Mouse (Mus musculus) bone marrow, adult 2 months (tissue): Measurements from ENCODE around the gene Mybph. TPM values are rescaled to one million over a fixed set of nuclear protein-coding genes. Genes with fewer than 3 reads are reported as not detected.
A peak's percentile ranks its signal among the peaks of the same experiment; 100 is the strongest.

Experiments used
- H3K27ac ChIP-seq: fragments of 200-500 bp; 2 replicates; pipeline ENCODE4 v1.5.1; 2012; ENCODE audit warnings: low read depth, mild to moderate bottlenecking, control low read depth, inconsistent platforms, low read length; ENCODE audit not compliant: control insufficient read depth, poor library complexity, insufficient read depth
- H3K4me1 ChIP-seq: fragments of 200-500 bp; 2 replicates; pipeline ENCODE4 v1.6.1; 2011; ENCODE audit warnings: low read length; ENCODE audit not compliant: control insufficient read depth, insufficient read depth
- H3K4me3 ChIP-seq: fragments of 200-500 bp; replicated peaks from 2 replicates; pipeline ENCODE3; 2011; ENCODE audit warnings: mild to moderate bottlenecking, low read depth, low read length, control low read depth; ENCODE audit not compliant: control insufficient read depth
- CTCF ChIP-seq: fragments of 200-500 bp; IDR thresholded peaks from 2 replicates; pipeline ENCODE4 v1.5.1; 2011; ENCODE audit warnings: low read length, control low read depth; ENCODE audit not compliant: control insufficient read depth, insufficient read depth
- POLR2A ChIP-seq: fragments of 200-500 bp; IDR thresholded peaks from 2 replicates; pipeline ENCODE4 v1.6.1; 2011; ENCODE audit warnings: low read depth, mild to moderate bottlenecking, control low read depth, low read length, borderline replicate concordance; ENCODE audit not compliant: control insufficient read depth
- WGBS: fragments of 180-500 bp; shearing (Covaris S2); methylation state at CpG from one replicate; pipeline ENCODE4 v1.1.7; 2018; 5-methylcytosine and 5-hydroxymethylcytosine counted together
- polyA plus RNA-seq: library from polyadenylated mRNA; stranded (reverse); fragments of >200 nt; gene quantifications from 2 replicates; pipeline ENCODE4 v1.2.4, GENCODE M21; 2011; ENCODE audit warnings: low replicate concordance; ENCODE audit not compliant: missing spikeins, insufficient read depth, insufficient read length

Gene Mybph
- polyA plus RNA-seq, 1 experiment, result not detected

GRCm38 (mm10) chr1:134198197-134198995 lies 5.1 kb downstream of the Mybph start:
- Histone ChIP-seq H3K27ac (no peak overlapping the region), H3K4me1 (peaks cover 6% of the 10 kb centered on the region), H3K4me3 (no peak overlapping the region)
- WGBS, result 84% methylated on average over 12 of the region's 12 CpGs
- TF ChIP-seq POLR2A (no peak), CTCF (no peak)

- TF ChIP-seq CTCF, result no peak
- TF ChIP-seq POLR2A, result no peak
- Histone ChIP-seq H3K27ac (no peak overlapping the region), H3K4me3 (no peak overlapping the region), H3K4me1 (peaks cover 6% of the 10 kb centered on the region)
- 63% methylated on average over 2 of the region's 2 CpGs for WGBS
Observed at GRCm38 (mm10) chr1:134200481-134200880, 7.2 kb downstream of the Mybph start.

- no peak overlapping the region for H3K4me3 ChIP-seq
- no peak for TF ChIP-seq CTCF
- WGBS, result 81% methylated on average over 6 of the region's 6 CpGs
- H3K4me1 ChIP-seq, result peaks cover under 1% of the 10 kb centered on the region
- no peak overlapping the region for H3K27ac ChIP-seq
Observed at GRCm38 (mm10) chr1:134200998-134201686, 7.9 kb downstream of the Mybph start.

- no peaks in the 10 kb centered on the region for H3K4me1 ChIP-seq
- TF ChIP-seq CTCF, result peak; percentile 75
- no peak for TF ChIP-seq POLR2A
- no peak overlapping the region for H3K4me3 ChIP-seq
- no peak overlapping the region for H3K27ac ChIP-seq
- 56% methylated on average over 3 of the region's 3 CpGs for WGBS
Observed at GRCm38 (mm10) chr1:134201751-134202420, 8.6 kb downstream of the Mybph start.

- H3K4me3 ChIP-seq, result no peak overlapping the region
- WGBS, result 84% methylated on average over 13 of the region's 13 CpGs
- H3K4me1 ChIP-seq, result no peaks in the 10 kb centered on the region
- TF ChIP-seq CTCF, result no peak
- no peak for TF ChIP-seq POLR2A
- no peak overlapping the region for H3K27ac ChIP-seq
Observed at GRCm38 (mm10) chr1:134204230-134204629, 11.0 kb downstream of the Mybph start.

GRCm38 (mm10) chr1:134205296-134206018 lies 12.2 kb downstream of the Mybph start:
- WGBS, result 43% methylated on average over 9 of the region's 9 CpGs
- TF ChIP-seq POLR2A (no peak), CTCF (no peak)
- Histone ChIP-seq H3K4me1 (no peaks in the 10 kb centered on the region), H3K4me3 (no peak overlapping the region), H3K27ac (no peak overlapping the region)

- TF ChIP-seq CTCF, result no peak
- TF ChIP-seq POLR2A, result no peak
- no peak overlapping the region for H3K4me3 ChIP-seq
- 55% methylated on average over 5 of the region's 5 CpGs for WGBS
- H3K27ac ChIP-seq, result no peak overlapping the region
- H3K4me1 ChIP-seq, result no peaks in the 10 kb centered on the region
Observed at GRCm38 (mm10) chr1:134206085-134206484, 12.8 kb downstream of the Mybph start.
